Comparison of ENCODE assay signal across 24 mouse cellular contexts in genomic region chr17:64742715-64743605, GRCm38 (mm10).
DNase-seq lines count a peak whose midpoint lies in the region; ATAC-seq and TF ChIP-seq lines count a peak whose summit lies in the region.
"Had no signal": no experiment of that assay in that cellular context is flagged by ENCODE, and none has a peak within 500 bp of the region (broad histone marks: within the 10 kb centered on the region; RNA-seq: fewer than 3 reads in every experiment).

No protein-coding gene starts in this region.

- TF ChIP-seq CTCF in liver, adult 2 months (IDR thresholded peaks at IDR 0.05; ENCODE audit: low read depth, low read length), result no peak
- no peak for TF ChIP-seq CTCF in embryonic fibroblast, embryonic 13.5 days (IDR thresholded peaks at IDR 0.05; ENCODE audit: borderline replicate concordance, insufficient read depth, low read length)

- peak; percentile 98 for DNase-seq in liver, adult 2 months (ENCODE audit: extremely low read depth, low read depth, low spot score)
- no peak for DNase-seq in liver
- no peak for DNase-seq in adrenal gland, postnatal 25 days
- DNase-seq in cerebellum, postnatal 36 days, result no peak
- DNase-seq in left cerebral cortex, adult 9 months (ENCODE audit: low spot score in 2 of 2), result no peak
- DNase-seq: cerebellum, adult 11-12 months; embryo, embryonic 11 days; gastrocnemius, postnatal 14 days; heart, postnatal 4 days; layer of hippocampus, postnatal 36 days; lung, postnatal 10 days; midbrain, embryonic 14.5 days; right cerebral cortex, postnatal 25 days; thymus, adult 2 months had no signal

- 71% methylated on average over 6 of the region's 6 CpGs for WGBS in liver, adult 2 months
- WGBS in kidney, embryonic 14.5 days, result 39% methylated on average over 6 of the region's 6 CpGs
- WGBS in limb, embryonic 13.5 days, result 46% methylated on average over 6 of the region's 6 CpGs

- H3K27ac ChIP-seq in liver, adult 2 months (replicated peaks; ENCODE audit: insufficient read depth, low read depth, low read length), result peak overlapping the region; percentile 84
- peak overlapping the region; percentile 50; the same call in 1 of the 2 replicates for H3K27ac ChIP-seq in embryonic fibroblast, embryonic 13.5 days (ENCODE audit: insufficient read depth, low read length)
- no peak overlapping the region for H3K27ac ChIP-seq in kidney, embryonic 14.5 days (ENCODE audit: low read depth, low read length)
- 0 out of 2 replicates have a peak overlapping the region, but pooled peaks have one; percentile 39 for H3K27ac ChIP-seq in limb, embryonic 13.5 days
- H3K27ac ChIP-seq: embryonic facial prominence, embryonic 15.5 days; forebrain, embryonic 10.5 days; heart, adult 2 months; heart, embryonic 15.5 days; layer of hippocampus, adult 2 months; liver, embryonic 14.5 days; stomach, embryonic 15.5 days had no signal

- 0 out of 2 replicates have a peak, but pooled peaks cover 3% of the 10 kb centered on the region for H3K9me3 ChIP-seq in kidney, embryonic 14.5 days (ENCODE audit: control insufficient read depth, low read length)
- H3K9me3 ChIP-seq in limb, embryonic 13.5 days, result 0 out of 2 replicates have a peak, but pooled peaks cover 5% of the 10 kb centered on the region
- H3K9me3 ChIP-seq: embryonic facial prominence, embryonic 15.5 days; forebrain, embryonic 10.5 days; heart, embryonic 15.5 days; stomach, embryonic 15.5 days had no signal

- ATAC-seq in kidney, embryonic 14.5 days (ENCODE audit: low FRiP score, low TSS enrichment), result peak; percentile 70; the same call in 1 of the 2 replicates
- peak; percentile 49; the same call in 1 of the 2 replicates for ATAC-seq in limb, embryonic 13.5 days (ENCODE audit: low FRiP score, low read depth)

- H3K27me3 ChIP-seq in liver, adult 2 months (ENCODE audit: control insufficient read depth, insufficient read depth, low read length), result no peaks in the 10 kb centered on the region
- no peaks in the 10 kb centered on the region for H3K27me3 ChIP-seq in kidney, embryonic 14.5 days (ENCODE audit: control insufficient read depth, insufficient read depth, low read length)
- no peaks in the 10 kb centered on the region for H3K27me3 ChIP-seq in limb, embryonic 13.5 days
- H3K27me3 ChIP-seq: embryonic facial prominence, embryonic 15.5 days; heart, embryonic 15.5 days; stomach, embryonic 15.5 days had no signal

- no peak overlapping the region for H3K4me2 ChIP-seq in kidney, embryonic 14.5 days (replicated peaks; ENCODE audit: low read depth, low read length)
- no peak overlapping the region for H3K4me2 ChIP-seq in limb, embryonic 13.5 days (replicated peaks)
- H3K4me2 ChIP-seq: embryonic facial prominence, embryonic 15.5 days; heart, embryonic 15.5 days; stomach, embryonic 15.5 days had no signal

- peak overlapping the region; percentile 42 for H3K9ac ChIP-seq in liver, adult 2 months (ENCODE audit: low read depth, low read length)
- H3K9ac ChIP-seq in kidney, embryonic 14.5 days (ENCODE audit: low read depth, low read length), result no peak overlapping the region
- H3K9ac ChIP-seq in limb, embryonic 13.5 days, result no peak overlapping the region
- H3K9ac ChIP-seq: embryonic facial prominence, embryonic 15.5 days; heart, embryonic 15.5 days; liver, embryonic 14.5 days; stomach, embryonic 15.5 days had no signal

- H3K36me3 ChIP-seq in liver, adult 2 months (ENCODE audit: control insufficient read depth, insufficient read depth, low read length), result peaks cover 40% of the 10 kb centered on the region
- H3K36me3 ChIP-seq in kidney, embryonic 14.5 days (ENCODE audit: control insufficient read depth, insufficient read depth, low read length), result peaks cover 12% of the 10 kb centered on the region; the same call in 1 of the 2 replicates
- H3K36me3 ChIP-seq in limb, embryonic 13.5 days, result peaks cover 80% of the 10 kb centered on the region

- no peak overlapping the region for H3K4me3 ChIP-seq in liver, adult 2 months (ENCODE audit: insufficient read depth, low read depth, low read length)
- no peak overlapping the region for H3K4me3 ChIP-seq in embryonic fibroblast, embryonic 13.5 days (ENCODE audit: insufficient read depth, low read length)
- H3K4me3 ChIP-seq in kidney, embryonic 14.5 days (ENCODE audit: low read length), result no peak overlapping the region
- no peak overlapping the region for H3K4me3 ChIP-seq in limb, embryonic 13.5 days
- H3K4me3 ChIP-seq: embryonic facial prominence, embryonic 15.5 days; forebrain, embryonic 10.5 days; heart, adult 2 months; heart, embryonic 15.5 days; layer of hippocampus, adult 2 months; stomach, embryonic 15.5 days had no signal

- no peak for TF ChIP-seq POLR2A in liver, adult 2 months (IDR thresholded peaks at IDR 0.05; ENCODE audit: extremely low read depth, insufficient read depth, low read length)
- no peak for TF ChIP-seq POLR2A in embryonic fibroblast, embryonic 13.5 days (IDR thresholded peaks at IDR 0.05; ENCODE audit: low read depth, low read length)

- H3K4me1 ChIP-seq in liver, adult 2 months (ENCODE audit: control insufficient read depth, insufficient read depth, low read length), result peaks cover 49% of the 10 kb centered on the region
- peaks cover 13% of the 10 kb centered on the region for H3K4me1 ChIP-seq in embryonic fibroblast, embryonic 13.5 days (ENCODE audit: control insufficient read depth, insufficient read depth, low read length)
- peaks cover 7% of the 10 kb centered on the region for H3K4me1 ChIP-seq in kidney, embryonic 14.5 days (ENCODE audit: control insufficient read depth, insufficient read depth, low read length)
- H3K4me1 ChIP-seq in limb, embryonic 13.5 days, result peaks cover 15% of the 10 kb centered on the region
- H3K4me1 ChIP-seq: embryonic facial prominence, embryonic 15.5 days; forebrain, embryonic 10.5 days; stomach, embryonic 15.5 days had no signal

- no peaks in the 10 kb centered on the region for H3K79me2 ChIP-seq in liver, adult 2 months (ENCODE audit: control insufficient read depth, insufficient read depth, low read length)
